Mouse (Mus musculus) cortical plate, adult 2 months (tissue): ENCODE data around the gene Uba3.

Experiments used
- CTCF ChIP-seq: fragments of 200-500 bp; IDR thresholded peaks from 2 replicates; pipeline ENCODE4 v1.5.1; 2011; ENCODE audit warnings: mild to moderate bottlenecking, control low read depth, low read length; ENCODE audit not compliant: insufficient read depth; ENCODE audit errors: extremely low read depth
- POLR2A ChIP-seq: fragments of 200-500 bp; IDR thresholded peaks from 2 replicates; pipeline ENCODE4 v1.6.1; 2011; ENCODE audit warnings: mild to moderate bottlenecking, low read length, control low read depth; ENCODE audit not compliant: insufficient read depth; ENCODE audit errors: extremely low read depth

DNA sequence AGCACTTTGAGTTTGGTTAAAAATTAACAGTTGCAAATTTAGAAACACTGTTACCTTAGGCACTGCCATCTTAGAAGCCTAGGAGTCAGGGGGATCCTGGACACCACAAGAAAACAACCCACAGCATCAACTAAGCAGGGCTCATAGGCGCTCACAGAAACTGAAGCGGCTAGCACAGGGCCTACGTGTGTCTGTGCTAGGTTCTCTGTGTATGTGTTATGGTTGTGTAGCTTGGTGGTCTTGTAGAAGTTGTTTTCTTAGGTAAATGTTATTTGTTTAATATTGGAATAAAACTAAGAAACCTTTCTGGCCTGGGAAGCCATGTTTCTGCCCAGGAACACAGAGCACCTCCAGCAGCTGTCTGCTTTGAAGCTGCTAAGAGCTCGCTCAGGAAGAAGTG is 4.3 kb upstream of the Uba3 start:
- TF ChIP-seq CTCF (no peak), POLR2A (no peak)
